Mouse (Mus musculus): ENCODE measurements around the gene Esp24. TPM values are rescaled to one million over a fixed set of nuclear protein-coding genes. Genes with fewer than 3 reads are reported as not detected.
"Not testable (repeated sequence)": the region's sequence is repeated elsewhere in the genome, so short reads cannot be mapped to it uniquely, and the experiment has no call there.

Gene Esp24
- polyA plus RNA-seq (2015; fragmentation: Nextera tagmentation; extraction: Ambion mirVana) = not detected in 2 replicates

DNA sequence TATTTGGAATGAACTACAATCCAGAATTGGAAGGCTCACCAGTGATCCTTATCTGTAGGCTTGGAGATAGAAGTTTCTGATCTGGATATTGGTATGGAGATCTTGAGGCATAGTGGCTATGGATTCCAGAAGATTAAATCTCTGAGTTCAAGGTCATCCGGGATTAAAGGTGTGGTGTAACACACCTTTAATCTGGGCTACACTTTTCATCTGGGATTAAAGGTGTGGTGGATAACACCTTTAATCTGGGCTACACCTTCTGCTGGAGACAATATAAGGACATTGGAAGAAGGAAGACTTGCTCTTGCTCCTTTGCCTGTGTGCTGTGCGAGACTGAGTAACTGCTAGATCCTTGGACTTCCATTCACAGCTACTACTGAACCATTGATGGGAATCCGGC is at the start of gene Esp24:
Gene Esp24 (plus strand): TSS at position 301 of the 400 bp plus-strand sequence.
- ATAC-seq (ENCODE audit: borderline replicate concordance, extremely low read depth, low FRiP score, low TSS enrichment) = not testable (repeated sequence)

DNA sequence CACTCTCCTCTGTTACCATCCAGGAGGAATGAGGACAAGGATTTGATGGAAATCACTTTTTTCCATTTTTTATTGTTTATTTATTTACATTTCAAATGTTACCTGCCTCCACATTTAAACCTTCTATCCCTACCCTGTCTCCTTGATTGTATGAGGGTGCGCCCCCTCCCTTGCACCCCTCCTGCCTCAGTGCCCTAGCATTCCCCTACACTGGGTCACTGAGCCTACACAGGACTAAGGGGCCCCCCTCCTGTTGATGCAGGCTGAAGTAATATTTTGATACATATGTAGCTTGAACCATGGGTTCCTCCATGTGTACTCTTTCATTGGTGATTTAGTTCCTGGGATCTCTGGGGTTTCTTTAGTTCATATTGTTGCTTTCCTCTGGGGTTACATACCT is 26.6 kb upstream of the Esp24 start:
- WGBS = 81% methylated on average over 1 of the region's 1 CpGs
- H3K4me3 ChIP-seq = no peak overlapping the region

More for the DNA sequence above, at the start of gene Esp24:
- H3K4me3 ChIP-seq, H3K9ac ChIP-seq, H3K36me3 ChIP-seq, H3K4me1 ChIP-seq, H3K27ac ChIP-seq, H3K27me3 ChIP-seq, H3K9me3 ChIP-seq, H3K4me2 ChIP-seq: not testable (repeated sequence)
- 83% methylated on average over 3 of the region's 3 CpGs for WGBS

DNA sequence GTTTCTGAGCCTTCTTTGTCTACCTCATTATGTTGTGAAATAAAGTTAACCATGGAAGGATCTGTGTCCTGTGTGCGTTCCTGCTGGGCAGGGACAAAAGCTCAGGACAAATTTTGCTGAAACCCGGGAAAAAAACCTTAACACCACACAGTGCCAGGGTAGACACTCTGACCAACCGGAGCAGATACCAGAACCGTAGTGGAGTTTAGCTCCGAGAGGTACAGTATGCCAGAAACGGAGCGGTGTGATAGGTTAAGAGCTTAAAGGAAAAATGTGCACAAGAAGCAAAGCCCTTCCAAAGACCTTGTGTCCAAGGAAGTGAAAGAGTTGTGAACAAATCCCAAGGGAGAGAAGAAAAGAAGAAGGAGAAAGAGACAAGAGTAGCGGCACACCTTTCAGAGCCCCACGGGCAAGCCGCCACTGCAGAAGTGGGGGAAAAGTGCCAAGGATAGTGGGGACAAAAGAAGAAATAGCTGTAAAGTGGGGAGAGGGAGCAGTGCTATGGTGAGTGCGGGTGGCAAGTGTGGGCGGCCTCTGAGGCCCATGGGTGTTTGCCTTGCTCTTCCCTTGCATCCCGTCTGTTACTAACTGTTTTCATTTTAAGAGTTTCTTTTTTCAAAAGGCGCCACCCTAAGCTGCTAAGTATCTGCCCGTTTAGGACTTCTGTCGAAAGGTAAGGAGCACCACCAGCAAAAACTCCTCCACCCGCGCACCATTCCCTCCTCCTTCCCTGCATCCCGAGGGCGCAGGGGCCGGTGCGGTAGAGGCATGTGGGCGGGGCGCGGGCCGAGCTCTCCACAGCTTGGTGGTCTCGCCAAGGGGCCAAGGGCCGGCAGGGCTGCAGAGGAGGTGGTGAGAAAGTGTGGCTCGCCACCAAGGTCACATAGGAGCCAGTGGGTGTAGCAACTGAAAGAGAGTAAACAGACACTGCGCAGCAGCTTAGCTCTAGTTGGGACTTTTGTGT is 25.5 kb upstream of the Esp24 start:
- Histone ChIP-seq H3K9ac (no peak overlapping the region), H3K36me3 (no peaks in the 10 kb centered on the region), H3K27me3 (no peaks in the 10 kb centered on the region), H3K4me2 (no peak overlapping the region; the same call in 1 of the 2 replicates), H3K9me3 (no peaks in the 10 kb centered on the region), H3K27ac (no peak overlapping the region), H3K4me1 (no peaks in the 10 kb centered on the region), H3K4me3 (no peak overlapping the region)
- ATAC-seq (ENCODE audit: borderline replicate concordance, extremely low read depth, low FRiP score, low TSS enrichment) = no peak
- WGBS = 36% methylated on average over 30 of the region's 30 CpGs

More for the DNA sequence above, 26.6 kb upstream of the Esp24 start:
- Histone ChIP-seq H3K27me3 (no peaks in the 10 kb centered on the region), H3K27ac (no peak overlapping the region), H3K9me3 (no peaks in the 10 kb centered on the region), H3K9ac (no peak overlapping the region), H3K36me3 (no peaks in the 10 kb centered on the region), H3K4me1 (no peaks in the 10 kb centered on the region), H3K4me2 (no peak overlapping the region)
- ATAC-seq (ENCODE audit: borderline replicate concordance, extremely low read depth, low FRiP score, low TSS enrichment) = no peak

DNA sequence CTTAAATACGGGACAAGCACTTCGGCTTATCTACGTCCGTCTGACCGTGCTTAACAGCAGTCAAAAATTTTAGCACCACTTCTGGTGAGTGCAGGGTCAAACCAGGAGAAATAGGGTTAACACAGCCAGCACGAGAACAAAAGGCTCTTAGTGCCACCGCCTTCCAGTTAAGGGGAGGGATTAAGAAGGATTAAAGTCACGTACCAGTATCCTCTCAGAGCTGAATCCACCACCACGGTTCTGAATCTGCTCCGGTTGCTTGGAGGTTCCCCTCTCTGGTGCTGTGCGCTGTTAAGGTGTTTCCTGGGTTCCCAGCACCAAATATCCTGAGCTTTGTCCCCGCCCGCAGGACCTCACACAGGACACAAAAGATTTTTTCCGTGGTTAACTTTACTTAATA is 19.3 kb upstream of the Esp24 start:
- Histone ChIP-seq H3K27me3 (no peaks in the 10 kb centered on the region), H3K4me3 (no peak overlapping the region), H3K9me3 (no peaks in the 10 kb centered on the region), H3K9ac (no peak overlapping the region), H3K27ac (no peak overlapping the region), H3K4me2 (no peak overlapping the region), H3K4me1 (no peaks in the 10 kb centered on the region), H3K36me3 (no peaks in the 10 kb centered on the region)
- no peak for ATAC-seq (ENCODE audit: borderline replicate concordance, extremely low read depth, low FRiP score, low TSS enrichment)
- 66% methylated on average over 14 of the region's 14 CpGs for WGBS

DNA sequence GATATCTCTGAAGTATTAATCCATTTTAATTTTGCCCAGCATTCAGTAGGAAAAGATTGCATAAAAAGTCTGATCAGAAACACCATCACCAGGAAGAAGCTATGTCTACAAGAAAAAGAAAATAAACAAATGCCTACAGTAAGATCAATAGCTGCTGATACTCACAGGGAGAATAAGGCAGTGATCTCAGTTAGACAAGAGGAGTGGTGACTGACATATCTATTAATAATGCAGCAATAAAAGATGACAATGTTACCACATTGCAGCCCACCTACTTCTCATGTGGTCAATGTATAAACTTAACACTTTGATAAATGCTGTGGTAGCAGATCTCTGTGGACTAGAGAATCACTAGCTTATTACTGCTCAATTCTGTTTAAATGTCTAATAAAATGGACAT is 6.7 kb downstream of the Esp24 start, which contains the start of gene Gm21903:
Gene Gm21903 (minus strand): TSS at position 101 of the 400 bp plus-strand sequence.
- no peaks in the 10 kb centered on the region for H3K27me3 ChIP-seq
- H3K4me1 ChIP-seq = no peaks in the 10 kb centered on the region
- no peak within 1 kb of the TSS for H3K27ac ChIP-seq
- H3K36me3 ChIP-seq = no peaks in the 10 kb centered on the region
- ATAC-seq (ENCODE audit: borderline replicate concordance, extremely low read depth, low FRiP score, low TSS enrichment) = no peak
- H3K4me3 ChIP-seq = no peak within 1 kb of the TSS
- H3K9me3 ChIP-seq = no peaks in the 10 kb centered on the region
- no peak within 1 kb of the TSS for H3K4me2 ChIP-seq
- H3K9ac ChIP-seq = no peak within 1 kb of the TSS

DNA sequence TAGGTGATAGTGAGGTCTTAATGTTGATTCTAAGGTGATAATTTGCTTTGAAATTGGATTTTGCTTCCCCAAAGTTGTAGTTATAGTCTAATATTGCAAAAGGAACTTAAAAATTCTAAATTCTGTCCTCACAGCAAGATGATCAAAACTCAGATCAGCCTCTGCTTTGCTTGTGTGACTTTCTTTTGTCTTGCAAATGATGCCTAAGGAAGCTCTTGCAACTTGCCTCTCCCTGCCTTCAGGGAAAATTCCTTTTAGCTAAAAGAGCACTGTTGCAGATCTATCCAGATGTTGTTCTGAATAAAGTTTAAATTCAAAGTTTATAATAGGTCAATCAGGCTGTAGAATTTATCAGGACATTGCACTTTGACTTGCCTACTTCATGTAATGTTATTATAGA is 27.1 kb downstream of the Esp24 start:
- H3K36me3 ChIP-seq = no peaks in the 10 kb centered on the region

DNA sequence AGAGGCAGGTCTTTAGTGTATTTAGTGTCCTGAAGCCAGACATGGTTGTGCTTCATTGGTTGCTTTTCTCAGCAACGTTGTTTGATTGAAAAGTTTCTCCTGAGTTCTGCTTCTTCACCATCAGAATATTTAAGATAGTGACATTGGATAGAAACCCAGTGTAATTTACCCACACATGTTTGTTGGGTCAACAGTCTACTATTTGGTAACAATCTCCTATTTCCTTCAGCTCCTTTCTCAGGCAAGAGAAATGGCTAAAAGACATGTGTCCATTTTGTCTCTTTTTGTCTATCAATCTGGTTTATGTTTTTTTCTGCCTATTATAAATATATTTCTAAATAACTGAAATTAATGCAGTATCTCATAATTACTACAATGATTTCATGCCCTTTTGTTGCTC is 40.4 kb downstream of the Esp24 start, which contains the start of gene Esp23:
Gene Esp23 (minus strand): TSS at position 101 of the 400 bp plus-strand sequence.
- ATAC-seq (ENCODE audit: borderline replicate concordance, extremely low read depth, low FRiP score, low TSS enrichment) = no peak
- Histone ChIP-seq H3K4me1 (no peaks in the 10 kb centered on the region), H3K4me3 (no peak within 1 kb of the TSS), H3K9me3 (no peaks in the 10 kb centered on the region), H3K4me2 (no peak within 1 kb of the TSS), H3K27ac (no peak within 1 kb of the TSS), H3K36me3 (no peaks in the 10 kb centered on the region), H3K27me3 (no peaks in the 10 kb centered on the region), H3K9ac (no peak within 1 kb of the TSS)
- WGBS = 33% methylated on average over 1 of the region's 1 CpGs

More for the DNA sequence above, 27.1 kb downstream of the Esp24 start:
- no peak overlapping the region for H3K9ac ChIP-seq
- ATAC-seq (ENCODE audit: borderline replicate concordance, extremely low read depth, low FRiP score, low TSS enrichment) = no peak
- H3K4me3 ChIP-seq = no peak overlapping the region
- no peaks in the 10 kb centered on the region for H3K27me3 ChIP-seq
- H3K4me1 ChIP-seq = no peaks in the 10 kb centered on the region
- no peak overlapping the region for H3K27ac ChIP-seq
- peaks cover 4% of the 10 kb centered on the region; the same call in 1 of the 2 replicates for H3K9me3 ChIP-seq
- H3K4me2 ChIP-seq = no peak overlapping the region

Other genes starting within 250 kb of the Esp24 start
- not detected in 2 replicates for gene Gm21903, start 6.6 kb downstream of the Esp24 start, polyA plus RNA-seq (2015; fragmentation: Nextera tagmentation; extraction: Ambion mirVana)
- gene Esp23, start 40.3 kb downstream of the Esp24 start, polyA plus RNA-seq (2015; fragmentation: Nextera tagmentation; extraction: Ambion mirVana) = not detected in 2 replicates
- not detected in 2 replicates for gene Esp22, start 58.6 kb downstream of the Esp24 start, polyA plus RNA-seq (2015; fragmentation: Nextera tagmentation; extraction: Ambion mirVana)